Mouse (Mus musculus) lung, postnatal 0 days (tissue): Measurements from ENCODE around the gene Phf14. TPM values are rescaled to one million over a fixed set of nuclear protein-coding genes. Genes with fewer than 3 reads are reported as not detected.
"Not testable (repeated sequence)": the region's sequence is repeated elsewhere in the genome, so short reads cannot be mapped to it uniquely, and the experiment has no call there.

Experiments
- ATAC-seq: fragments of 200-750 bp; cut with Nextera tagmentation; 2 replicates; pipeline ENCODE4 v1.8.0; 2017; ENCODE audit warnings: moderate library complexity
- DNase-seq: peaks from one replicate; pipeline ENCODE4 v3.0.0-alpha.2; 2016; ENCODE audit warnings: low spot score
- H3K27ac ChIP-seq: fragments of 300-500 bp; sonication (generic); 2 replicates; pipeline ENCODE4 v1.5.1; 2014; ENCODE audit warnings: antibody characterized with exemption, mild to moderate bottlenecking, low read length, mixed read lengths
- H3K27me3 ChIP-seq: fragments of 300-500 bp; sonication (generic); replicated peaks from 2 replicates; pipeline ENCODE4 v1.6.1; 2014; ENCODE audit warnings: low read length, mixed read lengths; ENCODE audit not compliant: insufficient read depth
- H3K36me3 ChIP-seq: fragments of 300-500 bp; sonication (generic); 2 replicates; pipeline ENCODE4 v1.6.1; 2014; ENCODE audit warnings: low read length, mixed read lengths; ENCODE audit not compliant: insufficient read depth
- H3K4me1 ChIP-seq: fragments of 300-500 bp; sonication (generic); 2 replicates; pipeline ENCODE4 v1.6.1; 2014; ENCODE audit warnings: antibody characterized with exemption, low read depth, low read length, mixed read lengths; ENCODE audit not compliant: insufficient read depth
- H3K4me2 ChIP-seq: fragments of 300-500 bp; sonication (generic); replicated peaks from 2 replicates; pipeline ENCODE4 v1.6.1; 2014; ENCODE audit warnings: low read depth, mild to moderate bottlenecking, low read length, moderate library complexity, mixed read lengths
- H3K4me3 ChIP-seq: fragments of 300-500 bp; sonication (generic); 2 replicates; pipeline ENCODE4 v1.5.1; 2014; ENCODE audit warnings: low read depth, low read length
- H3K9ac ChIP-seq: fragments of 300-500 bp; sonication (generic); replicated peaks from 2 replicates; pipeline ENCODE4 v1.6.1; 2014; ENCODE audit warnings: low read depth, mild to moderate bottlenecking
- H3K9me3 ChIP-seq: fragments of 300-500 bp; sonication (generic); 2 replicates; pipeline ENCODE4 v1.6.1; 2016; ENCODE audit warnings: low read length, mixed read lengths
- CTCF ChIP-seq: IDR thresholded peaks from 2 replicates; pipeline ENCODE4 v1.5.1; 2016; ENCODE audit warnings: antibody characterized with exemption, mild to moderate bottlenecking
- EP300 ChIP-seq: IDR thresholded peaks from 2 replicates; pipeline ENCODE4 v1.6.1; 2016; ENCODE audit warnings: antibody characterized with exemption, mild to moderate bottlenecking, control low read depth
- WGBS: fragments of 180-500 bp; shearing (Covaris S2); extraction: QIAGEN DNeasy Blood & Tissue Kit; methylation state at CpG from one replicate; pipeline ENCODE4 v1.1.7; 2014; 5-methylcytosine and 5-hydroxymethylcytosine counted together
- polyA plus RNA-seq: library from polyadenylated mRNA; unstranded; fragments of >200 nt; fragmentation: Nextera tagmentation; extraction: Ambion mirVana; gene quantifications from 2 replicates; pipeline ENCODE4 v1.2.1, GENCODE M21; 2015

The Phf14 gene
- polyA plus RNA-seq, 1 experiment from 2014 or later, result 50.0 TPM

- Histone ChIP-seq H3K27me3 (no peaks in the 10 kb centered on the region), H3K27ac (no peak overlapping the region), H3K36me3 (no peaks in the 10 kb centered on the region), H3K9ac (no peak overlapping the region), H3K9me3 (no peaks in the 10 kb centered on the region), H3K4me2 (no peak overlapping the region), H3K4me1 (no peaks in the 10 kb centered on the region; the same call in 1 of the 2 replicates), H3K4me3 (no peak overlapping the region)
- TF ChIP-seq CTCF (no peak), EP300 (no peak)
- 37% methylated on average over 11 of the region's 11 CpGs for WGBS
- no peak for ATAC-seq
- no peak for DNase-seq
Measured at GRCm38 (mm10) chr6:12116926-12117818, 209.6 kb downstream of the Phf14 start.

- TF ChIP-seq CTCF (no peak), EP300 (no peak)
- Histone ChIP-seq H3K4me2 (no peak overlapping the region), H3K27me3 (no peaks in the 10 kb centered on the region), H3K9ac (no peak overlapping the region), H3K27ac (no peak overlapping the region), H3K9me3 (no peaks in the 10 kb centered on the region), H3K36me3 (no peaks in the 10 kb centered on the region), H3K4me1 (no peaks in the 10 kb centered on the region; the same call in 1 of the 2 replicates), H3K4me3 (no peak overlapping the region)
- DNase-seq, result no peak
- no peak for ATAC-seq
- WGBS, result 31% methylated on average over 9 of the region's 9 CpGs
Measured at GRCm38 (mm10) chr6:12117819-12118570, 210.4 kb downstream of the Phf14 start.

- ATAC-seq (peak; percentile 63), DNase-seq (peak; percentile 67)
- no peaks in the 10 kb centered on the region for H3K27me3 ChIP-seq
- H3K4me1 ChIP-seq, result no peaks in the 10 kb centered on the region; the same call in 1 of the 2 replicates
- H3K4me3 ChIP-seq, result no peak overlapping the region
- no peak overlapping the region for H3K9ac ChIP-seq
- no peaks in the 10 kb centered on the region for H3K9me3 ChIP-seq
- no peak overlapping the region for H3K27ac ChIP-seq
- TF ChIP-seq EP300, result no peak
- no peak for TF ChIP-seq CTCF
- H3K4me2 ChIP-seq, result no peak overlapping the region
- no peaks in the 10 kb centered on the region for H3K36me3 ChIP-seq
Measured at GRCm38 (mm10) chr6:12122759-12123158, 215.2 kb downstream of the Phf14 start.

GRCm38 (mm10) chr6:12125031-12125803 lies 217.6 kb downstream of the Phf14 start:
- Histone ChIP-seq H3K27me3 (no peaks in the 10 kb centered on the region), H3K9ac (no peak overlapping the region), H3K9me3 (no peaks in the 10 kb centered on the region), H3K4me3 (peak overlapping the region; percentile 1; the same call in 1 of the 2 replicates), H3K4me1 (no peaks in the 10 kb centered on the region), H3K4me2 (peak overlapping the region; percentile 14; the same call in 1 of the 2 replicates), H3K36me3 (no peaks in the 10 kb centered on the region), H3K27ac (no peak overlapping the region)
- 26% methylated on average over 17 of the region's 17 CpGs for WGBS
- peak; percentile 79 for TF ChIP-seq CTCF
- TF ChIP-seq EP300, result no peak; the same call in 1 of the 2 replicates
- DNase-seq, result peak; percentile 86
- peak; percentile 84 for ATAC-seq

- not testable (repeated sequence) for DNase-seq, H3K36me3 ChIP-seq, H3K4me3 ChIP-seq, H3K27me3 ChIP-seq, H3K4me2 ChIP-seq, H3K9me3 ChIP-seq, H3K4me1 ChIP-seq, ATAC-seq, H3K27ac ChIP-seq, H3K9ac ChIP-seq
- 69% methylated on average over 7 of the region's 7 CpGs for WGBS
Measured at GRCm38 (mm10) chr6:12126601-12127000, 219.0 kb downstream of the Phf14 start.

- Histone ChIP-seq H3K9ac (no peak overlapping the region), H3K27me3 (no peaks in the 10 kb centered on the region), H3K36me3 (no peaks in the 10 kb centered on the region), H3K9me3 (no peaks in the 10 kb centered on the region), H3K4me3 (no peak overlapping the region), H3K4me2 (no peak overlapping the region), H3K27ac (no peak overlapping the region), H3K4me1 (no peaks in the 10 kb centered on the region)
- ATAC-seq (no peak), DNase-seq (no peak)
- TF ChIP-seq EP300 (no peak), CTCF (no peak)
- WGBS, result 64% methylated on average over 4 of the region's 4 CpGs
Measured at GRCm38 (mm10) chr6:12127287-12127686, 219.7 kb downstream of the Phf14 start.

Other genes starting within 250 kb of the Phf14 start
- gene Ndufa4, start 312 bp upstream of the Phf14 start, polyA plus RNA-seq, result 696 and 778 TPM in 2 replicates